Mouse (Mus musculus): ENCODE results near the gene Trmt11. TPM values are rescaled to one million over a fixed set of nuclear protein-coding genes. Genes with fewer than 3 reads are reported as not detected.

Gene Trmt11
- polyA plus RNA-seq, 1 experiment from 2014 or later: 25.5 TPM

DNA sequence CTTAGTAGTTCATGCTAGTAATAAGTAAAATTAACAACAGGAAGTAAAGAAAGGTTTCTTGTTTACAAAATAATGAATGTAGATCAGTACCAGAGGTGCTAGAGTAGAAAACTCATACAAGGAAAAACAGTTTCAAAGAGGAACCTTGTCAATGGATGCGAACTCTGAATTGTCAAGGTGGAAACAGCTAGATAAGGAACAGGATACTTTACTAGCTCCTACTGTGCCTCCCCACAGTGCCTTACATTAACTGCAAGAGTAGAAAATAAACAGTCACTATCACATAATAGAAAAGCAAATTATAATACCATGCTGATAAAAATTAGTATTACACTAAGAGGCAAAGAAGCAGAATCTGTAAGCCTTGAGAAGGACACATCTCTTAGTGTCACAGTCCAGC lies 14.9 kb downstream of the Trmt11 start:
- Histone ChIP-seq H3K4me2 (ENCODE audit: low read depth, low read length) (no peak overlapping the region), H3K4me3 (ENCODE audit: low read length) (no peak overlapping the region), H3K9me3 (ENCODE audit: control insufficient read depth, low read length) (no peaks in the 10 kb centered on the region), H3K27ac (ENCODE audit: low read length) (no peak overlapping the region), H3K27me3 (ENCODE audit: control insufficient read depth, insufficient read depth, low read depth, low read length) (no peaks in the 10 kb centered on the region), H3K4me1 (replicated peaks; ENCODE audit: control insufficient read depth, insufficient read depth, low read length) (no peaks in the 10 kb centered on the region), H3K36me3 (ENCODE audit: control insufficient read depth, insufficient read depth, low read length) (peaks cover 3% of the 10 kb centered on the region; the same call in 1 of the 2 replicates), H3K9ac (ENCODE audit: low read length) (no peak overlapping the region)
- no peak for ATAC-seq (ENCODE audit: low read depth)
- 90% methylated on average over 1 of the region's 1 CpGs for WGBS

DNA sequence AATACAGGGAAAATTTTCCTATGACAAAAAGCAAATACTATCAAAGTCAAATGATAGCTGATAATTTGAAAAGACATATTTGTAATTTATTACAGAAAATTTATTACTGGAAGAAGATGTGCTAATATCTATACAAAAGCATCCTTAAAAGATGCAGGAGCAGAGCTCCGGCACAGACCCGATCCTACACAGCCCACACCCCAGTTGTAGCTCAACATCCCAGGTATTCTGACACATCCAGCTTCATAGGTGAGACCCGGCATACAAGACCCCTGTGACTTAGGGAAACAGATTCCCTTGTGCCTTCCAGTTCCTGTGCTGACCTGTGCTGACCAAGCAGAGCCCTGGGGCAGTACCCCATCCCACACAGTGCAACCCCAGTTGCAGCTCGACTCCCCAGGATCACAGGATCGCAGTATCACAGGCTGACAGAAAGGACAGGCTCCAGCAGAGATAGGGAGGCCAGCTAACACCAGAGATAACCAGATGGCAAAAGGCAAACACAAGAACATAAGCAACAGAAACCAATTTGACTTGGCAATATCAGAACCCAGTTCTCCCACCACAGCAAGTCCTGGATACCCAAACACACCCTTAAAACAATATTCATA lies 22.8 kb downstream of the Trmt11 start:
- no peaks in the 10 kb centered on the region for H3K4me1 ChIP-seq (replicated peaks; ENCODE audit: control insufficient read depth, insufficient read depth, low read length)
- H3K9me3 ChIP-seq (ENCODE audit: control insufficient read depth, low read length): no peaks in the 10 kb centered on the region
- H3K4me2 ChIP-seq (ENCODE audit: low read depth, low read length): no peak overlapping the region
- H3K27me3 ChIP-seq (ENCODE audit: control insufficient read depth, insufficient read depth, low read depth, low read length): no peaks in the 10 kb centered on the region
- no peak overlapping the region for H3K27ac ChIP-seq (ENCODE audit: low read length)
- H3K36me3 ChIP-seq (ENCODE audit: control insufficient read depth, insufficient read depth, low read length): 0 out of 2 replicates have a peak, but pooled peaks cover 2% of the 10 kb centered on the region
- 86% methylated on average over 5 of the region's 5 CpGs for WGBS
- ATAC-seq (ENCODE audit: low read depth): no peak
- no peak overlapping the region for H3K4me3 ChIP-seq (ENCODE audit: low read length)
- no peak overlapping the region for H3K9ac ChIP-seq (ENCODE audit: low read length)

DNA sequence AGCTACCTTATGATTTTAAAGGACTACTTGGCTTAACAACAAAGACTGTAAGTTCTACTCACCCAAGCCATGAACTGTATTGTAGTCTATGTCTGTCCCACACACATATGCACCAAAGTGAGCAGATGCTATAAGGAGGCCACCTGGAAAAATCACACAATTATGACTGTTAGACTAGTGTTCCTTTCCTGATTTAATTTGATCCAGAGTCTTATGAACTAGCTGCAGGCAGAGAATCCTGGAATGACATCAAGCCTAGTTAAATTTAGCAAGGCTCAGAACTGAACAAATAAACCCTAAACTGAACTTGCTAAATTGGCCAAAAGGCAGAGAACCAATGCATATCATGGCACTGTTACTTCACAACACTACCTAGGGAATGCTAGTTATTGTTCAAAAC lies 34.2 kb downstream of the Trmt11 start:
- Histone ChIP-seq H3K4me2 (ENCODE audit: low read depth, low read length) (no peak overlapping the region), H3K9me3 (ENCODE audit: control insufficient read depth, low read length) (no peaks in the 10 kb centered on the region), H3K36me3 (ENCODE audit: control insufficient read depth, insufficient read depth, low read length) (peaks cover 11% of the 10 kb centered on the region), H3K27ac (ENCODE audit: low read length) (no peak overlapping the region), H3K27me3 (ENCODE audit: control insufficient read depth, insufficient read depth, low read depth, low read length) (no peaks in the 10 kb centered on the region), H3K9ac (ENCODE audit: low read length) (no peak overlapping the region), H3K4me1 (replicated peaks; ENCODE audit: control insufficient read depth, insufficient read depth, low read length) (no peaks in the 10 kb centered on the region), H3K4me3 (ENCODE audit: low read length) (no peak overlapping the region)
- no peak for ATAC-seq (ENCODE audit: low read depth)

DNA sequence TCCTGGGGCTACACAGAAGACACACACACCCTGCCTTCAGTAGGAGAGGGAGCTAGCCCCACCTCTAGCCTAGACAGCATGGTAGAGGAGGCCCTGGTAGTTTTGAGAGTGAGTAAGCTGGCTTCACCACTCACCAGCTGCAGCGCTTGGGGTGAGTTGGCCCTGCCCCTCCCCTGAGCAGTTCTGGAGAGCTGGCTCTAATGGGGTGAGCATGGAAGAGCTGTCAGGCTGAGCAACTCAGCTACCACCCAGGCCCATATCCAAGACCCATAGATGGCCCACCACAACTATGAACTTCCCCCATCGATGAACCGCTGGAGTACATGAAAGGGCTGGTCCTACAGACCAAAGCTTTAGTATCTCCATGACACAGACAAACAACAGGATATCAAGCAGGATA lies 35.9 kb downstream of the Trmt11 start:
- ATAC-seq (ENCODE audit: low read depth): peak; percentile 91
- H3K4me1 ChIP-seq (replicated peaks; ENCODE audit: control insufficient read depth, insufficient read depth, low read length): no peaks in the 10 kb centered on the region
- 55% methylated on average over 3 of the region's 3 CpGs for WGBS
- no peak overlapping the region for H3K4me2 ChIP-seq (ENCODE audit: low read depth, low read length)
- no peak overlapping the region for H3K9ac ChIP-seq (ENCODE audit: low read length)
- peaks cover 11% of the 10 kb centered on the region for H3K36me3 ChIP-seq (ENCODE audit: control insufficient read depth, insufficient read depth, low read length)
- no peak overlapping the region for H3K4me3 ChIP-seq (ENCODE audit: low read length)
- no peaks in the 10 kb centered on the region for H3K27me3 ChIP-seq (ENCODE audit: control insufficient read depth, insufficient read depth, low read depth, low read length)
- H3K9me3 ChIP-seq (ENCODE audit: control insufficient read depth, low read length): no peaks in the 10 kb centered on the region
- no peak overlapping the region for H3K27ac ChIP-seq (ENCODE audit: low read length)

DNA sequence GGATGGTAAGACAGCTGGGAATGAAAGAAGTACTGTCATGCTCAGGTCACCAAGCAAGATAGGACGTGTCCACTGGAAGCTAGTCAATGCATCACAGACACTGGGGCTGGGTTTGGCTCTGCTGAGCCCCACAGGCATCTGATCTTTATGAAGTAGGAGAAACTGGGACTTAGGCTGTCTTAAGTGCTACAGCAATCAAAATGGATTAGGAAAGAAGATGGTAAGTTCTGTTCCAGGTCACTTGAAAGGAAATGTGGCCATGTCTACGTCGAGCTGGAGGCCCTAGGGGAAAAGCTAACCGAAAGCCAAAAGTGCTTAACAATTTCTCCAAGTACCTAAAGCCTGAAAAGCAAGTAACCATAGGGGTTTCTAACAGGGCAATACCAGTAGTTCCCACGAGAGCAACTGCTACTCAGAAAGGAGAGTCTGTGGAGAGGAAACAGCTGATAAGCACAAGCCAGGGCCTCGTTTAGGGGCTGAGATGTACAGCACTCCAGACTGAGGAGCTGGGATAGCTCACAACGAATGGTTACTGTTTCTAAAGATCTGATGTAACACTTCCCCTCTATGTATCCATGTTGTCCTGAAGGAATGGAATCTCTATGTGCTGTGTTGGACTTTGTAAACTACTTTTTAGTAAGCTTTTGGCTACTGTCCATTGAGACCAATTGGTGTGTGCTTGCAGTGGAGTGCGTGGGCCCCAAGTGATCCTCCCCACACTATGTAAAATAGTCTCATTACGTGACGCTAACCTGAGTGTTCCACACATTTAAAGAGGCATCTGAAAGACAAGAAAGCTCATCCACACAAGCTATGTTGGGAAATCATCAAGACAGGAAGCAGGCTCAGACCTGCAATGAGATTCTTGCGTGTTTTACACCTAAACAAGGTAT lies 44.6 kb downstream of the Trmt11 start:
- WGBS: 84% methylated on average over 11 of the region's 11 CpGs
- Histone ChIP-seq H3K36me3 (ENCODE audit: control insufficient read depth, insufficient read depth, low read length) (peaks cover 17% of the 10 kb centered on the region; the same call in 1 of the 2 replicates), H3K4me2 (ENCODE audit: low read depth, low read length) (no peak overlapping the region), H3K9me3 (ENCODE audit: control insufficient read depth, low read length) (no peaks in the 10 kb centered on the region), H3K4me1 (replicated peaks; ENCODE audit: control insufficient read depth, insufficient read depth, low read length) (no peaks in the 10 kb centered on the region), H3K9ac (ENCODE audit: low read length) (no peak overlapping the region), H3K4me3 (ENCODE audit: low read length) (no peak overlapping the region), H3K27me3 (ENCODE audit: control insufficient read depth, insufficient read depth, low read depth, low read length) (no peaks in the 10 kb centered on the region), H3K27ac (ENCODE audit: low read length) (no peak overlapping the region)
- ATAC-seq (ENCODE audit: low read depth): no peak

DNA sequence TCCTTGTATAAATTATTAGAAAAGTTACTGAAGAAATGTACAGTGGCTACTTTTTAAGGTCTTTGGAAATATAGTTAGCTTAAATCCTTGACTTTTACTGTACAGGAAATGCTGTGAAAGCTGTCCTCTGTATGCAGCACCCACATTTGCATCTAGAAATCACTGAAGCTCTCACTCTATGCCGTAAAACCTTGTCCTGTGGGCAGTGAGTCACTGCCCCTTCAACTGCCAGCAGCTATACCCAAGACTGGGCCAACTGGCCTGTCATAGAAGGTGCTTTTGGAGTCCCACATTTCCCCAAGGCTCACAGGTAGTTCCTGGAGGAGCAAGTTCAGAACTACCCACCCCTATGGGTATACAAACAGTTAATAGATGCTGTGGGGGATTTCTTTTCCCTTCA lies 48.2 kb downstream of the Trmt11 start:
- H3K36me3 ChIP-seq (ENCODE audit: control insufficient read depth, insufficient read depth, low read length): peaks cover 12% of the 10 kb centered on the region
- WGBS: 85% methylated on average over 1 of the region's 1 CpGs
- ATAC-seq (ENCODE audit: low read depth): no peak
- no peaks in the 10 kb centered on the region for H3K27me3 ChIP-seq (ENCODE audit: control insufficient read depth, insufficient read depth, low read depth, low read length)
- H3K9ac ChIP-seq (ENCODE audit: low read length): no peak overlapping the region
- H3K4me1 ChIP-seq (replicated peaks; ENCODE audit: control insufficient read depth, insufficient read depth, low read length): no peaks in the 10 kb centered on the region
- H3K9me3 ChIP-seq (ENCODE audit: control insufficient read depth, low read length): no peaks in the 10 kb centered on the region
- no peak overlapping the region for H3K27ac ChIP-seq (ENCODE audit: low read length)
- H3K4me3 ChIP-seq (ENCODE audit: low read length): no peak overlapping the region
- no peak overlapping the region for H3K4me2 ChIP-seq (ENCODE audit: low read depth, low read length)

DNA sequence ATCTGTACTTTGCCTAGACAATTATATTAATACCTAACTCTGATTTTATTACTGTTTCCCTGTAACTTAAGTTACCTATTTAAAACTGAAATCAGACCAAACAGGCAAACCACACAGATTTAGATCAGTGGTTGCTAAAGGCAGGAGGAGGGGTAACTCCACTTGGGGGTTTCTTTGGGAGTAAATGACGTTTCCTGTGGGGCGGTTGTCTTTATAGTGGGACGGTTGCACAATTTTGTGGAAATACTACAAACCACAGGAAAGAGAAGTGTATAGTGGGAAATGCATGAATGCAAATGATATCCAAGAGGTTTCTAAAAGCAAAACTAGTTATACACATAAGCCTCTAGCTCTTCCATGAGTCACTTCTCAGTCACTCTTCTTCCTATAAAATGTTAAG lies 50.6 kb downstream of the Trmt11 start:
- Histone ChIP-seq H3K4me3 (ENCODE audit: low read length) (no peak overlapping the region), H3K9ac (ENCODE audit: low read length) (no peak overlapping the region), H3K36me3 (ENCODE audit: control insufficient read depth, insufficient read depth, low read length) (peaks cover 11% of the 10 kb centered on the region), H3K4me2 (ENCODE audit: low read depth, low read length) (no peak overlapping the region), H3K4me1 (replicated peaks; ENCODE audit: control insufficient read depth, insufficient read depth, low read length) (no peaks in the 10 kb centered on the region), H3K27ac (ENCODE audit: low read length) (no peak overlapping the region), H3K9me3 (ENCODE audit: control insufficient read depth, low read length) (no peaks in the 10 kb centered on the region), H3K27me3 (ENCODE audit: control insufficient read depth, insufficient read depth, low read depth, low read length) (no peaks in the 10 kb centered on the region)
- ATAC-seq (ENCODE audit: low read depth): no peak
- WGBS: 82% methylated on average over 3 of the region's 3 CpGs

DNA sequence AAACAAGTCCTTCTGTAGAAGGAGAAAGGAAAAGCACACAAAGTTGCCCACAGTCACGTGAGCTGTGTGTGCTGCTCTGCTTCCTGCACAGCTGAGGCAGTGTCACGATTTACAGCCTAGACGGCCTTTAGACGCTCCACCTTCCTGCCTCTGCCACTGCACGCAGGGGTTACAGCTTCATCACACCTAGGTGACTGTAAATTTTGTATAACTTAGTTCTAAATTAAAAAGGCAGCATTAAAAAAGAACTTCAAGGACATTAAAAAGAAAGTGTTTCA lies 62.1 kb downstream of the Trmt11 start:
- WGBS: 62% methylated on average over 5 of the region's 5 CpGs
- ATAC-seq (ENCODE audit: low read depth): no peak
- H3K9me3 ChIP-seq (ENCODE audit: control insufficient read depth, low read length): no peaks in the 10 kb centered on the region

DNA sequence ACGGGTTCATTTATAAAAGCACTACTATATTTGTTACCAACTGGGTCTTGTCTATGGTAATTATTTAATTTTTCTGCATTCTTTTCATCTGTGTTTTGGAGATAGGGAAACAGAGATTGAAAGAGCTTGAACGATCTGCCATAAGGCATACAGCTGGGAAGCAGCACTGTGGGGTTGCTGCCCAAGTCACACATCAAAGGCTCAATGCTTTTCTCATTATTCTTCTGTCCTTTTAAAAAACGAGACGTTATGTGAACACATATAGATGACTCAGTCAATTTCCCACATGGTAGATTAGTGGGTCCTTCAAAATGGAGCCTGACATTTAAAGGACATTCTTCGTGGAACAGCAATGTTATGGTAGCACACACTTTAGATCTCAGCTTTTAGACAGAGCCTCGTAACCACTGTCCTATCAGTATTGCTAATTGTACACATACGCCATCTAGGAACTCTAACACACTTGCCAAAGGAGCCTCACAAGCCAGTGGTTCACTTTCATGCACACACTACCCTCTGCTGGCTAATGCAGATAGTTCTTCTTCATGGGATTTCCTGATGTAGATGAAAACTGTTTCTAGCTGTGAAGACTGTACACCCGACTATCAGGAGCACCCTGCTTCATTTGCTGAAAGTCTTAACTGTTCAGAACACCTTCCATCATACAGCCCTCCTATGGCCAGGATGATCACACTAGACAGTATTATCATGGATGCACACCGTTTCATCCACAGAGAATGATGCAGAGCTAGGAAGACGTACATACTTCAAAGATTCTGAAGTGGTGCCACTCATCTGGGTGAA lies 62.6 kb downstream of the Trmt11 start:
- WGBS: 55% methylated on average over 10 of the region's 10 CpGs
- peak; percentile 76 for ATAC-seq (ENCODE audit: low read depth)

More for the DNA sequence above, 62.1 kb downstream of the Trmt11 start:
- peaks cover 15% of the 10 kb centered on the region; the same call in 1 of the 2 replicates for H3K36me3 ChIP-seq (ENCODE audit: control insufficient read depth, insufficient read depth, low read length)
- H3K4me2 ChIP-seq (ENCODE audit: low read depth, low read length): no peak overlapping the region
- no peak overlapping the region for H3K9ac ChIP-seq (ENCODE audit: low read length)
- no peaks in the 10 kb centered on the region for H3K4me1 ChIP-seq (replicated peaks; ENCODE audit: control insufficient read depth, insufficient read depth, low read length)
- H3K4me3 ChIP-seq (ENCODE audit: low read length): no peak overlapping the region
- no peaks in the 10 kb centered on the region for H3K27me3 ChIP-seq (ENCODE audit: control insufficient read depth, insufficient read depth, low read depth, low read length)
- H3K27ac ChIP-seq (ENCODE audit: low read length): no peak overlapping the region

More for the DNA sequence above, 62.6 kb downstream of the Trmt11 start:
- no peak overlapping the region for H3K4me3 ChIP-seq (ENCODE audit: low read length)
- peaks cover 15% of the 10 kb centered on the region; the same call in 1 of the 2 replicates for H3K36me3 ChIP-seq (ENCODE audit: control insufficient read depth, insufficient read depth, low read length)
- H3K27ac ChIP-seq (ENCODE audit: low read length): no peak overlapping the region
- no peak overlapping the region for H3K9ac ChIP-seq (ENCODE audit: low read length)
- H3K9me3 ChIP-seq (ENCODE audit: control insufficient read depth, low read length): no peaks in the 10 kb centered on the region
- H3K4me2 ChIP-seq (ENCODE audit: low read depth, low read length): no peak overlapping the region
- no peaks in the 10 kb centered on the region for H3K4me1 ChIP-seq (replicated peaks; ENCODE audit: control insufficient read depth, insufficient read depth, low read length)
- no peaks in the 10 kb centered on the region for H3K27me3 ChIP-seq (ENCODE audit: control insufficient read depth, insufficient read depth, low read depth, low read length)

Measured in lung, embryonic 16.5 days (tissue).